Mouse (Mus musculus) MEL (cell line): ENCODE data around the gene 4930432K21Rik. TPM values are rescaled to one million over a fixed set of nuclear protein-coding genes. Genes with fewer than 3 reads are reported as not detected.

Source experiments
- DNase-seq: peaks from one replicate; pipeline ENCODE4 v3.0.0; 2011; ENCODE audit warnings: low read depth, low spot score
- H3K27ac ChIP-seq: 2 replicates; pipeline ENCODE4 v1.5.1; 2012; ENCODE audit warnings: low read depth, mild to moderate bottlenecking, control low read depth, low read length, moderate library complexity; ENCODE audit not compliant: control insufficient read depth
- H3K27me3 ChIP-seq, 2 experiments: fragments of 150-350 bp in 1 of 2; sonication (generic) in 1 of 2; 2 replicates each; pipeline ENCODE4 v1.6.1; 2012; ENCODE audit warnings: low read length in 2 of 2, mild to moderate bottlenecking in 2 of 2, improper control_type of control experiment in 1 of 2, moderate library complexity in 1 of 2; ENCODE audit not compliant: insufficient read depth in 2 of 2, control insufficient read depth in 1 of 2
- H3K36me3 ChIP-seq, 2 experiments: 2 replicates each; pipeline ENCODE4 v1.6.1; 2012 to 2014; ENCODE audit warnings: low read length in 2 of 2, improper control_type of control experiment in 1 of 2, inconsistent platforms in 1 of 2, mild to moderate bottlenecking in 1 of 2; ENCODE audit not compliant: insufficient read depth in 2 of 2, control insufficient read depth in 1 of 2
- H3K4me1 ChIP-seq, 2 experiments: fragments of 150-350 bp in 1 of 2; sonication (generic) in 1 of 2; 2 replicates each; pipeline ENCODE4 v1.6.1; 2012; ENCODE audit warnings: low read length in 2 of 2, improper control_type of control experiment in 1 of 2, mild to moderate bottlenecking in 1 of 2; ENCODE audit not compliant: insufficient read depth in 2 of 2, control insufficient read depth in 1 of 2
- H3K4me3 ChIP-seq, 2 experiments: fragments of 150-350 bp in 1 of 2; sonication (generic) in 1 of 2; 2 replicates each; pipeline ENCODE4 v1.5.1; 2012; ENCODE audit warnings: low read depth in 2 of 2, low read length in 2 of 2, mild to moderate bottlenecking in 2 of 2, moderate library complexity in 2 of 2, control low read depth in 1 of 2, improper control_type of control experiment in 1 of 2; ENCODE audit not compliant: control insufficient read depth in 1 of 2, insufficient read depth in 1 of 2
- H3K79me2 ChIP-seq: 2 replicates; pipeline ENCODE4 v1.6.1; 2012; ENCODE audit warnings: mild to moderate bottlenecking, low read length, moderate library complexity; ENCODE audit not compliant: control insufficient read depth, poor library complexity, insufficient read depth
- H3K9ac ChIP-seq: 2 replicates; pipeline ENCODE4 v1.6.1; 2012; ENCODE audit warnings: low read depth, mild to moderate bottlenecking, control low read depth, low read length, moderate library complexity; ENCODE audit not compliant: control insufficient read depth, poor library complexity, severe bottlenecking
- H3K9me3 ChIP-seq: fragments of 150-350 bp; sonication (generic); replicated peaks from 2 replicates; pipeline ENCODE4 v1.6.1; 2012; ENCODE audit warnings: mild to moderate bottlenecking, low read length, improper control_type of control experiment, moderate library complexity; ENCODE audit not compliant: insufficient read depth
- BHLHE40 ChIP-seq: IDR thresholded peaks from 2 replicates; pipeline ENCODE4 v1.6.1; 2012; ENCODE audit warnings: low read depth, mild to moderate bottlenecking, inconsistent platforms, low read length, improper control_type of control experiment, borderline replicate concordance
- CHD1 ChIP-seq: IDR thresholded peaks from 2 replicates; pipeline ENCODE4 v1.6.1; 2012; ENCODE audit warnings: low read depth, mild to moderate bottlenecking, inconsistent platforms, low read length, improper control_type of control experiment
- CHD2 ChIP-seq: IDR thresholded peaks from 2 replicates; pipeline ENCODE4 v1.6.1; 2011; ENCODE audit warnings: low read length, improper control_type of control experiment
- CTCF ChIP-seq, 3 experiments: IDR thresholded peaks in 2 of 3; conservative IDR thresholded peaks in 1 of 3; 2 replicates each; pipeline ENCODE4 v1.5.1; 2011 to 2012; ENCODE audit warnings: low read length in 3 of 3, low read depth in 2 of 3, mild to moderate bottlenecking in 2 of 3, improper control_type of control experiment in 1 of 3, inconsistent platforms in 1 of 3, mixed read lengths in 1 of 3, moderate library complexity in 1 of 3; ENCODE audit not compliant: control insufficient read depth in 1 of 3, insufficient read depth in 1 of 3, poor library complexity in 1 of 3, severe bottlenecking in 1 of 3
- E2F4 ChIP-seq: IDR thresholded peaks from 2 replicates; pipeline ENCODE4 v1.6.1; 2011; ENCODE audit warnings: low read depth, low read length, improper control_type of control experiment, borderline replicate concordance
- ELF1 ChIP-seq: IDR thresholded peaks from 2 replicates; pipeline ENCODE4 v1.6.1; 2014; ENCODE audit warnings: low read depth, mild to moderate bottlenecking, inconsistent platforms, low read length, improper control_type of control experiment, moderate library complexity
- ETS1 ChIP-seq: IDR thresholded peaks from 2 replicates; pipeline ENCODE4 v1.6.1; 2012; ENCODE audit warnings: low read depth, mild to moderate bottlenecking, inconsistent platforms, low read length, improper control_type of control experiment, moderate library complexity
- GABPA ChIP-seq: IDR thresholded peaks from 2 replicates; pipeline ENCODE4 v1.6.1; 2012; ENCODE audit warnings: low read depth, mild to moderate bottlenecking, inconsistent platforms, low read length, improper control_type of control experiment, moderate library complexity
- GATA1 ChIP-seq: IDR thresholded peaks from 2 replicates; pipeline ENCODE4 v1.6.1; 2011; ENCODE audit warnings: low read depth, low read length, improper control_type of control experiment
- HCFC1 ChIP-seq: IDR thresholded peaks from 2 replicates; pipeline ENCODE4 v1.6.1; 2012; ENCODE audit warnings: low read depth, mild to moderate bottlenecking, inconsistent platforms, low read length, improper control_type of control experiment, moderate library complexity
- JUND ChIP-seq: IDR thresholded peaks from 2 replicates; pipeline ENCODE4 v1.6.1; 2011; ENCODE audit warnings: low read depth, mild to moderate bottlenecking, improper control_type of control experiment, low read length
- MAZ ChIP-seq: IDR thresholded peaks from 2 replicates; pipeline ENCODE4 v1.6.1; 2012; ENCODE audit warnings: low read depth, mild to moderate bottlenecking, inconsistent platforms, low read length, improper control_type of control experiment
- MEF2A ChIP-seq: IDR thresholded peaks from 2 replicates; pipeline ENCODE4 v1.6.1; 2014; ENCODE audit warnings: low read depth, mild to moderate bottlenecking, inconsistent platforms, low read length, improper control_type of control experiment; ENCODE audit not compliant: poor library complexity, insufficient replicate concordance, severe bottlenecking; ENCODE audit errors: extremely low read depth
- MXI1 ChIP-seq: IDR thresholded peaks from 2 replicates; pipeline ENCODE4 v1.6.1; 2011; ENCODE audit warnings: mild to moderate bottlenecking, low read depth, low read length, improper control_type of control experiment
- MYB ChIP-seq: IDR thresholded peaks from 2 replicates; pipeline ENCODE4 v1.6.1; 2011; ENCODE audit warnings: mild to moderate bottlenecking, low read depth, low read length, improper control_type of control experiment
- MYC ChIP-seq: IDR thresholded peaks from 2 replicates; pipeline ENCODE4 v1.6.1; 2011; ENCODE audit warnings: low read depth, mild to moderate bottlenecking, low read length, improper control_type of control experiment, moderate library complexity
- NELFE ChIP-seq: IDR thresholded peaks from 2 replicates; pipeline ENCODE4 v1.6.1; 2011; ENCODE audit warnings: low read depth, low read length, improper control_type of control experiment
- NRF1 ChIP-seq: IDR thresholded peaks from 2 replicates; pipeline ENCODE4 v1.6.1; 2014; ENCODE audit warnings: low read depth, mild to moderate bottlenecking, inconsistent platforms, low read length, improper control_type of control experiment, moderate library complexity; ENCODE audit not compliant: poor library complexity, insufficient read depth, severe bottlenecking
- POLR2A ChIP-seq, 2 experiments: IDR thresholded peaks; 2 replicates each; pipeline ENCODE4 v1.6.1; 2011 to 2012; ENCODE audit warnings: low read length in 2 of 2, mild to moderate bottlenecking in 2 of 2, control low read depth in 1 of 2, improper control_type of control experiment in 1 of 2, low read depth in 1 of 2, moderate library complexity in 1 of 2; ENCODE audit not compliant: control insufficient read depth in 1 of 2, insufficient read depth in 1 of 2, poor library complexity in 1 of 2
- POLR2AphosphoS2 ChIP-seq: IDR thresholded peaks from 2 replicates; pipeline ENCODE4 v1.6.1; 2011; ENCODE audit warnings: low read length, improper control_type of control experiment
- POLR2AphosphoS5 ChIP-seq: IDR thresholded peaks from 2 replicates; pipeline ENCODE4 v1.6.1; 2012; ENCODE audit warnings: low read depth, borderline replicate concordance, mild to moderate bottlenecking, inconsistent platforms, low read length, moderate library complexity, mixed read lengths
- RAD21 ChIP-seq: IDR thresholded peaks from 2 replicates; pipeline ENCODE4 v1.6.1; 2011; ENCODE audit warnings: mild to moderate bottlenecking, low read depth, low read length, improper control_type of control experiment
- RCOR1 ChIP-seq: IDR thresholded peaks from 2 replicates; pipeline ENCODE4 v1.6.1; 2012; ENCODE audit warnings: low read depth, mild to moderate bottlenecking, inconsistent platforms, low read length, improper control_type of control experiment
- SIN3A ChIP-seq: IDR thresholded peaks from 2 replicates; pipeline ENCODE4 v1.6.1; 2012; ENCODE audit warnings: low read length, improper control_type of control experiment, inconsistent platforms
- SMC3 ChIP-seq: IDR thresholded peaks from 2 replicates; pipeline ENCODE4 v1.6.1; 2011; ENCODE audit warnings: low read depth, low read length, improper control_type of control experiment
- TAL1 ChIP-seq: IDR thresholded peaks from 2 replicates; pipeline ENCODE4 v1.6.1; 2012; ENCODE audit warnings: mild to moderate bottlenecking, inconsistent platforms, low read length, moderate library complexity, mixed read lengths
- TBP ChIP-seq: IDR thresholded peaks from 2 replicates; pipeline ENCODE4 v1.8.0; 2011; ENCODE audit warnings: low read depth, low read length, improper control_type of control experiment
- TCF12 ChIP-seq: IDR thresholded peaks from 2 replicates; pipeline ENCODE4 v1.6.1; 2014; ENCODE audit warnings: low read depth, mild to moderate bottlenecking, inconsistent platforms, low read length, improper control_type of control experiment, moderate library complexity
- USF1 ChIP-seq: IDR thresholded peaks from 2 replicates; pipeline ENCODE4 v1.6.1; 2014; ENCODE audit warnings: low read depth, mild to moderate bottlenecking, inconsistent platforms, low read length, improper control_type of control experiment, moderate library complexity
- ZC3H11A ChIP-seq: IDR thresholded peaks from 2 replicates; pipeline ENCODE4 v1.6.1; 2012; ENCODE audit warnings: low read depth, mild to moderate bottlenecking, inconsistent platforms, low read length, improper control_type of control experiment
- ZKSCAN1 ChIP-seq: IDR thresholded peaks from 2 replicates; pipeline ENCODE4 v1.6.1; 2012; ENCODE audit warnings: low read depth, mild to moderate bottlenecking, inconsistent platforms, low read length, improper control_type of control experiment, moderate library complexity
- ZNF384 ChIP-seq: IDR thresholded peaks from 2 replicates; pipeline ENCODE4 v1.6.1; 2012; ENCODE audit warnings: low read depth, mild to moderate bottlenecking, inconsistent platforms, low read length, improper control_type of control experiment
- polyA plus RNA-seq, 2 experiments: library from polyadenylated mRNA; stranded (reverse) in 1 of 2; unstranded in 1 of 2; fragments of >175 nt in 1 of 2; fragments of >200 nt in 1 of 2; gene quantifications; 2 replicates each; pipeline versions ENCODE4 v1.2.1 to v1.2.4; 2012; ENCODE audit warnings: low replicate concordance in 2 of 2, low read depth in 1 of 2; ENCODE audit not compliant: insufficient read length in 2 of 2, insufficient read depth in 1 of 2, missing spikeins in 1 of 2
- total RNA-seq: library from RNA; depleted of rRNA; stranded (reverse); fragments of 300-350 nt; gene quantifications from 2 replicates; pipeline ENCODE4 v1.2.3, GENCODE M21; 2012

Gene 4930432K21Rik
- total and polyA plus RNA-seq, 3 experiments, result 2.2 to 3.0 TPM; not detected in 1

- Histone ChIP-seq H3K79me2 (no peaks in the 10 kb centered on the region), H3K36me3 (no peaks in the 10 kb centered on the region; a peak in 1 of 4 replicates), H3K4me1 (no peaks in the 10 kb centered on the region), H3K4me3 (no peak overlapping the region), H3K27me3 (no peaks in the 10 kb centered on the region), H3K27ac (no peak overlapping the region), H3K9ac (no peak overlapping the region), H3K9me3 (no peaks in the 10 kb centered on the region)
- no peak for TF ChIP-seq JUND
- TF ChIP-seq NRF1, result no peak
- TF ChIP-seq RAD21, result no peak
- no peak for TF ChIP-seq ZNF384
- no peak for TF ChIP-seq ELF1
- TF ChIP-seq TBP, result no peak
- no peak for TF ChIP-seq E2F4
- no peak for TF ChIP-seq MYC
- TF ChIP-seq RCOR1, result no peak
- TF ChIP-seq GATA1, result no peak
- TF ChIP-seq SMC3, result no peak
- no peak for TF ChIP-seq POLR2AphosphoS5
- TF ChIP-seq POLR2A (IDR thresholded peaks at IDR 0.05; ENCODE audit: control insufficient read depth in 1 of 2, insufficient read depth in 1 of 2, low read depth in 1 of 2, low read length in 2 of 2, poor library complexity in 1 of 2), result no peak
- no peak for TF ChIP-seq CHD2
- TF ChIP-seq MYB, result no peak
- TF ChIP-seq POLR2AphosphoS2, result no peak
- TF ChIP-seq USF1, result no peak
- no peak for TF ChIP-seq TCF12
- no peak for TF ChIP-seq ZKSCAN1
- no peak for DNase-seq
Observed at GRCm38 (mm10) chr8:84176560-84176959, 28.7 kb downstream of the 4930432K21Rik start.

GRCm38 (mm10) chr8:84177405-84177804, 29.6 kb downstream of the 4930432K21Rik start:
- no peaks in the 10 kb centered on the region for H3K27me3 ChIP-seq
- no peaks in the 10 kb centered on the region for H3K79me2 ChIP-seq
- H3K27ac ChIP-seq, result no peak overlapping the region
- no peaks in the 10 kb centered on the region; a peak in 1 of 4 replicates for H3K36me3 ChIP-seq
- TF ChIP-seq MXI1 (no peak), CTCF (IDR thresholded peaks at IDR 0.05 in 2 of 3, conservative IDR thresholded peaks at IDR 0.05 in 1 of 3; ENCODE audit: control insufficient read depth in 1 of 3, insufficient read depth in 1 of 3, low read depth in 2 of 3, low read length in 3 of 3, poor library complexity in 1 of 3, severe bottlenecking in 1 of 3) (no peak), TAL1 (no peak), ZC3H11A (no peak), HCFC1 (no peak), ETS1 (no peak), GATA1 (no peak), SIN3A (no peak), NRF1 (no peak), POLR2AphosphoS5 (no peak), MAZ (no peak), JUND (no peak), CHD1 (no peak), ELF1 (no peak), GABPA (no peak), NELFE (no peak), BHLHE40 (no peak), MEF2A (no peak), SMC3 (no peak)
- DNase-seq, result no peak
- H3K4me3 ChIP-seq, result no peak overlapping the region
- no peak overlapping the region for H3K9ac ChIP-seq
- no peaks in the 10 kb centered on the region for H3K4me1 ChIP-seq
- no peaks in the 10 kb centered on the region for H3K9me3 ChIP-seq
